Mouse (Mus musculus) neural tube, embryonic 12.5 days (tissue): ENCODE measurements around the gene Pih1d3. TPM values are rescaled to one million over a fixed set of nuclear protein-coding genes. Genes with fewer than 3 reads are reported as not detected.

Experiments used
- ATAC-seq: fragments of 200-750 bp; cut with Nextera tagmentation; 2 replicates; pipeline ENCODE4 v1.8.0; 2017; ENCODE audit warnings: low read depth, mild to moderate bottlenecking, moderate TSS enrichment, moderate library complexity; ENCODE audit not compliant: low FRiP score
- H3K27ac ChIP-seq: fragments of 300-500 bp; sonication (generic); 2 replicates; pipeline ENCODE4 v1.5.1; 2016
- H3K27me3 ChIP-seq: fragments of 300-500 bp; sonication (generic); replicated peaks from 2 replicates; pipeline ENCODE4 v1.6.1; 2016; ENCODE audit warnings: mild to moderate bottlenecking
- H3K36me3 ChIP-seq: fragments of 300-500 bp; sonication (generic); 2 replicates; pipeline ENCODE4 v1.6.1; 2016; ENCODE audit warnings: mild to moderate bottlenecking
- H3K4me1 ChIP-seq: fragments of 300-500 bp; sonication (generic); 2 replicates; pipeline ENCODE4 v1.6.1; 2016
- H3K4me2 ChIP-seq: fragments of 300-500 bp; sonication (generic); replicated peaks from 2 replicates; pipeline ENCODE4 v1.6.1; 2016; ENCODE audit warnings: mild to moderate bottlenecking
- H3K4me3 ChIP-seq: fragments of 300-500 bp; sonication (generic); 2 replicates; pipeline ENCODE4 v1.5.1; 2016
- H3K9ac ChIP-seq: fragments of 300-500 bp; sonication (generic); 2 replicates; pipeline ENCODE4 v1.6.1; 2016; ENCODE audit warnings: mild to moderate bottlenecking
- H3K9me3 ChIP-seq: fragments of 300-500 bp; sonication (generic); 2 replicates; pipeline ENCODE4 v1.6.1; 2016; ENCODE audit warnings: mild to moderate bottlenecking
- WGBS: fragments of 180-500 bp; shearing (Covaris S2); methylation state at CpG from one replicate; pipeline ENCODE4 v1.1.7; 2016; 5-methylcytosine and 5-hydroxymethylcytosine counted together
- polyA plus RNA-seq: library from polyadenylated mRNA; unstranded; fragments of >200 nt; fragmentation: Nextera tagmentation; extraction: Ambion mirVana; gene quantifications from 2 replicates; pipeline ENCODE4 v1.2.1, GENCODE M21; 2016

Pih1d3 gene
- polyA plus RNA-seq, result not detected in 2 replicates

- ATAC-seq, result no peak
- Histone ChIP-seq H3K9me3 (no peaks in the 10 kb centered on the region), H3K27me3 (no peaks in the 10 kb centered on the region), H3K27ac (no peak within 1 kb of the TSS), H3K4me3 (no peak within 1 kb of the TSS), H3K36me3 (no peaks in the 10 kb centered on the region), H3K4me1 (no peaks in the 10 kb centered on the region), H3K4me2 (no peak within 1 kb of the TSS), H3K9ac (no peak within 1 kb of the TSS)
- 85% methylated on average over 7 of the region's 7 CpGs for WGBS
These were observed at the start of gene Pih1d3, which contains the start of gene 4931428L18Rik for GRCm38 (mm10) chr1:31222564-31222963. TSS of gene Pih1d3 (plus strand) at chr1:31222838. TSS of gene 4931428L18Rik (minus strand) at chr1:31222684.

- WGBS, result 75% methylated on average over 3 of the region's 3 CpGs
- Histone ChIP-seq H3K9me3 (no peaks in the 10 kb centered on the region), H3K4me1 (no peaks in the 10 kb centered on the region), H3K4me3 (no peak overlapping the region), H3K4me2 (no peak overlapping the region), H3K27me3 (no peaks in the 10 kb centered on the region), H3K36me3 (no peaks in the 10 kb centered on the region), H3K27ac (no peak overlapping the region), H3K9ac (no peak overlapping the region)
- ATAC-seq, result no peak
These were observed 47.2 kb upstream of the Pih1d3 start for GRCm38 (mm10) chr1:31175401-31175800.

GRCm38 (mm10) chr1:31176101-31176500 is 46.5 kb upstream of the Pih1d3 start, which contains the start of gene Lgsn:
TSS of gene Lgsn (plus strand) at chr1:31176401.
- H3K9me3 ChIP-seq, result no peaks in the 10 kb centered on the region
- H3K4me2 ChIP-seq, result no peak within 1 kb of the TSS
- WGBS, result 78% methylated on average over 5 of the region's 5 CpGs
- ATAC-seq, result no peak
- H3K9ac ChIP-seq, result no peak within 1 kb of the TSS
- no peak within 1 kb of the TSS for H3K27ac ChIP-seq
- no peaks in the 10 kb centered on the region for H3K36me3 ChIP-seq
- no peaks in the 10 kb centered on the region for H3K27me3 ChIP-seq
- no peak within 1 kb of the TSS for H3K4me3 ChIP-seq
- H3K4me1 ChIP-seq, result no peaks in the 10 kb centered on the region

GRCm38 (mm10) chr1:31178264-31178663 is 44.4 kb upstream of the Pih1d3 start:
- WGBS, result 75% methylated on average over 1 of the region's 1 CpGs
- Histone ChIP-seq H3K4me3 (no peak overlapping the region), H3K9me3 (no peaks in the 10 kb centered on the region), H3K4me2 (no peak overlapping the region), H3K27ac (no peak overlapping the region), H3K9ac (no peak overlapping the region), H3K36me3 (no peaks in the 10 kb centered on the region), H3K4me1 (no peaks in the 10 kb centered on the region), H3K27me3 (no peaks in the 10 kb centered on the region)
- ATAC-seq, result no peak

GRCm38 (mm10) chr1:31190237-31190866 is 32.3 kb upstream of the Pih1d3 start:
- Histone ChIP-seq H3K9me3 (no peaks in the 10 kb centered on the region), H3K27me3 (no peaks in the 10 kb centered on the region), H3K27ac (no peak overlapping the region), H3K4me1 (no peaks in the 10 kb centered on the region), H3K36me3 (no peaks in the 10 kb centered on the region), H3K4me3 (no peak overlapping the region), H3K9ac (no peak overlapping the region), H3K4me2 (no peak overlapping the region)
- no peak; the same call in 1 of the 2 replicates for ATAC-seq
- 83% methylated on average over 10 of the region's 10 CpGs for WGBS

- H3K9ac ChIP-seq, result no peak overlapping the region
- no peaks in the 10 kb centered on the region for H3K9me3 ChIP-seq
- H3K27ac ChIP-seq, result no peak overlapping the region
- H3K27me3 ChIP-seq, result no peaks in the 10 kb centered on the region
- no peak overlapping the region for H3K4me2 ChIP-seq
- 80% methylated on average over 1 of the region's 1 CpGs for WGBS
- no peaks in the 10 kb centered on the region for H3K36me3 ChIP-seq
- no peaks in the 10 kb centered on the region for H3K4me1 ChIP-seq
- H3K4me3 ChIP-seq, result no peak overlapping the region
- ATAC-seq, result no peak
These were observed 27.0 kb upstream of the Pih1d3 start for GRCm38 (mm10) chr1:31195633-31196032.

- Histone ChIP-seq H3K4me3 (no peak overlapping the region), H3K4me2 (no peak overlapping the region), H3K4me1 (no peaks in the 10 kb centered on the region), H3K9ac (no peak overlapping the region), H3K36me3 (no peaks in the 10 kb centered on the region), H3K27me3 (no peaks in the 10 kb centered on the region), H3K9me3 (no peaks in the 10 kb centered on the region), H3K27ac (no peak overlapping the region)
- 76% methylated on average over 3 of the region's 3 CpGs for WGBS
- no peak for ATAC-seq
These were observed 25.7 kb upstream of the Pih1d3 start for GRCm38 (mm10) chr1:31196959-31197358.

GRCm38 (mm10) chr1:31203771-31204170 is 18.9 kb upstream of the Pih1d3 start:
- Histone ChIP-seq H3K27me3 (no peaks in the 10 kb centered on the region), H3K9ac (no peak overlapping the region)
- 90% methylated on average over 10 of the region's 10 CpGs for WGBS

GRCm38 (mm10) chr1:31205346-31205745 is 17.3 kb upstream of the Pih1d3 start:
- no peak for ATAC-seq
- Histone ChIP-seq H3K9ac (no peak overlapping the region), H3K27ac (no peak overlapping the region), H3K4me3 (no peak overlapping the region), H3K4me1 (no peaks in the 10 kb centered on the region), H3K9me3 (no peaks in the 10 kb centered on the region), H3K4me2 (no peak overlapping the region), H3K36me3 (no peaks in the 10 kb centered on the region), H3K27me3 (no peaks in the 10 kb centered on the region)
- 72% methylated on average over 7 of the region's 7 CpGs for WGBS

More at GRCm38 (mm10) chr1:31203771-31204170, 18.9 kb upstream of the Pih1d3 start:
- Histone ChIP-seq H3K9me3 (no peaks in the 10 kb centered on the region), H3K4me1 (no peaks in the 10 kb centered on the region), H3K27ac (no peak overlapping the region), H3K36me3 (no peaks in the 10 kb centered on the region), H3K4me3 (no peak overlapping the region), H3K4me2 (no peak overlapping the region)
- ATAC-seq, result no peak

- Histone ChIP-seq H3K27me3 (no peaks in the 10 kb centered on the region), H3K36me3 (no peaks in the 10 kb centered on the region), H3K9me3 (no peaks in the 10 kb centered on the region), H3K27ac (no peak overlapping the region), H3K4me3 (no peak overlapping the region), H3K4me2 (no peak overlapping the region), H3K9ac (no peak overlapping the region), H3K4me1 (no peaks in the 10 kb centered on the region)
- no peak for ATAC-seq
- WGBS, result 87% methylated on average over 3 of the region's 3 CpGs
These were observed 16.9 kb upstream of the Pih1d3 start for GRCm38 (mm10) chr1:31205770-31206169.

- no peaks in the 10 kb centered on the region for H3K27me3 ChIP-seq
- 1% methylated on average over 5 of the region's 5 CpGs for whole genome bisulfite sequencing
- no peaks in the 10 kb centered on the region for H3K4me1 ChIP-seq
- H3K9me3 ChIP-seq, result no peaks in the 10 kb centered on the region
- H3K9ac ChIP-seq, result no peak overlapping the region
- no peak overlapping the region for H3K4me3 ChIP-seq
- ATAC-seq, result 0 out of 2 replicates have a peak, but pooled peaks have one; percentile 41
- H3K27ac ChIP-seq, result no peak overlapping the region
- no peaks in the 10 kb centered on the region for H3K36me3 ChIP-seq
- H3K4me2 ChIP-seq, result no peak overlapping the region
These were observed 12.5 kb upstream of the Pih1d3 start for GRCm38 (mm10) chr1:31210144-31210543.

GRCm38 (mm10) chr1:31214831-31215230 is 7.8 kb upstream of the Pih1d3 start:
- H3K4me1 ChIP-seq, result no peaks in the 10 kb centered on the region
- no peaks in the 10 kb centered on the region for H3K27me3 ChIP-seq
- no peak overlapping the region for H3K4me3 ChIP-seq
- no peak overlapping the region for H3K9ac ChIP-seq
- H3K4me2 ChIP-seq, result no peak overlapping the region
- ATAC-seq, result no peak
- WGBS, result 78% methylated on average over 1 of the region's 1 CpGs
- no peak overlapping the region for H3K27ac ChIP-seq
- no peaks in the 10 kb centered on the region for H3K9me3 ChIP-seq
- no peaks in the 10 kb centered on the region for H3K36me3 ChIP-seq
